Mouse (Mus musculus): ENCODE results near the gene Mdga1.
"Not testable (repeated sequence)": the region's sequence is repeated elsewhere in the genome, so short reads cannot be mapped to it uniquely, and the experiment has no call there.

Gene Mdga1

GRCm38 (mm10) chr17:29796086-29796485 lies 173.8 kb downstream of the Mdga1 start:
- DNase-seq = peak; percentile 22 to 52

DNA sequence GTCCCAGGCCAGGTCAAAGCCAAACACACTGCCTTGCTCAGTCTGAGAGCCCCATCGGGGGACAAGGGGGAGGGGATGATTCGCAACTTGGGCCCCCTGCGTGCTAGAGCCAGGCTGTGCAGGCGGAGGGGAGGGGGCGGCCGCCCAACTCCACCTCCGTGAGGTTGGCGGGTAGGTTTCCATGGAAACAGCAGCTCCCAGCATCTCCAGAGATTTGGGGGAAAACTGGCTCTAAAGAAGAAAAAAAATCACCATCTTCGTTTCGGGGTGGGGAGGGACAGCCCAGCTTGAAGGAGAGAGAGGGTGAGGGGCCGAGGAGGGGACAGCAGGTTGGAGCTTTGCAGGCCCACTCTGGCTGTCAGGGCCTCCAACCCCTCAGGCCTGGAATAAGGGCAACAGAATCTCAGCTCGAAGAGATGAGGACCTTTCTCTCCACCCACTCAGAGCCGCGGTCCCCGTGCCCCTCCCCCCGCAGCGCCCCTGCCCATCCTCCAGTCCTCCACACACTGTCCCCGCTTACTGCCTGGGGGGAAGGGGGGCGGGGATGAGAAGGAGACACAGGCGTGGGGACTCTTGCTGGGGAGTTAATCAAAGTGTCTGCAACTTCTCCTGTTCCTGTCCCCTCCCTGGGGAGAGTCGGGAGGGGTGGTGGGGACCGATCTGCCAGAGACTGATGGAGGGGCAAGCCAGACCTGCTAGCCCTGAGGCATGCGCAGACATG lies 174.7 kb downstream of the Mdga1 start:
- no peak for DNase-seq

DNA sequence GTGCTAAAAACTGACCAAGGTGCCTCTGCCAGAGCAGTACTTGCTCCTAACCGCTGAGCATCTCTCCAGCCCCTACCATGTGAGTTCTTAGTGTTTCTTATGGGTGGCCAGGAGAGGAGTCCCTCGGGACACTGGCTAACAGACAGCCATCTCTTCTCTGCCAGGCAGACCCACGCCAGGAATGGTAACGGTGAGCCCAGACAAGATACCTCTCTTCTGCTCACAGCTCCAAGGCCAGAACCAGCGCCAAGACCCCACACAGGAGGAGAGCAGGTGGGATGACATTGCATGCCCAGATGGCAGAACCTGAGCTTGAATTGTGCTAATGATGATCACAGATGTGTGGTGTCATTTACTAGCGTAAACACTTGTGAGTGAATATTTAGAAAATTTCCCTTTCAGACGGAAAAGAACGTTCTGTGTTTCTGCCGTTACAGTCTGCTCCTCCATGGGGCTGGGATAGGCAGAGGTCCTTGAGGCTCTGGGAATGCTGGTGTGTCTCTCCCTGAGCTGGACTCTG lies 178.3 kb downstream of the Mdga1 start:
- DNase-seq = no peak

DNA sequence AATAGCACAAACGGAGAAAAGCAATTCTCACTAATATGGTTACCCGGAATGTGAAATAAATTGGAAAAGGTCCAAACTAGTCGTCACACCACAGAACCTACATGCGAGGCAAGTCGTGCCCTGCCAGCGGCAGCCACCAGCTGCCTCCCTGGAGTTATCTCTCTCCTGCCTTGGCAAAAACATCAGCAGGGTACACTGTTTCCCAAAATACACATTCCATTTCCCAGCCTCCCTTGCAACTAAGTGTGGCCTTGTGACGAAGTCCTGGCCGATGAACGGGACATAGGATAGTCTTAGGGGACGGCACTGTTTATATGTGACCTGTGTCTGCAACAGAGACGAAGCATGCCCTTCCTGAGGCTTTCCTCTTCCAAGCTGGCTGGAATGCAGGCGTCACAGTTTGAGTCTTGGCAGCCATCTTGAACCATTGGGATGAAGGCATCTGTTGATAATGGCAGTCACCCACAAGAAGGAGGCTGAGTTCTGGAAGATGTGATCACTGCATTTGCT lies 179.6 kb downstream of the Mdga1 start:
- DNase-seq = no peak

GRCm38 (mm10) chr17:29789715-29790114 lies 180.2 kb downstream of the Mdga1 start:
- DNase-seq = no peak

DNA sequence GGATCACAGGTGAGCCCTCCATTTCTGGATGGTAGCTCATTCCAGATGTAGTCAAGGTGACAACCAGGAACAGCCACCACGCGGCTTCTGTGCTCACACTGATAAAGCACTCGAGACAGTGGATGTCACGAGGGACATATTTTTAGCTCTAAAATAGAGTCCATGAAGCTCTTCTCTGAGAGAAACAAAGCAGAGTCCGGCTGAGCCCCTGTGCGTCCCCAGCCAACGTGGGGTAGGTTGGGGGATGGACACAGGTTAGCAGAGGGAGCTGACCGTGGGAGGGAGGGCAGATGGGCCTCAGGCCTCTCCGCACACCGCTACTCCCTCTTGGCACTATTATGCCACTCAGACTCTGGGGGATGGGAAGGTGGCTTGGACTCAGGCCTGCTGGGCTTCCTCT lies 181.3 kb downstream of the Mdga1 start:
- no peak for DNase-seq

DNA sequence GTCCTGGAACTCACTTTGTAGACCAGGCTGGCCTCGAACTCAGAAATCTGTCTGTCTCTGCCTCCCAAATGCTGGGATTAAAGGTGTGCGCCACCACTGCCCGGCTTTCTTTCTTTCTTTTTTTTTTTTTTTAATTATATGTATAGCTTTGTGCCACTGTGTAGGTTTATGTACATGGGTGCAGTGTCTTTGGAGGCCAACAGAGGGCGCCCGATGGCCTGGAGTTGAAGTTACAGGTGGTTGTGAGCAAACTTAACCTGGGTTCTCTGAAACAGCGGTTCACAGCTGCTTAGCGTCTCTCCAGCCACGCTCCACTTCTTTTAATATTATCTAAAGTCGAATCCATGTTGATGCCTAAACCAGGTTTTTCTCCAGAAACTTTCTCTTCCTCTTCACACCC lies 185.1 kb downstream of the Mdga1 start:
- DNase-seq = no peak

DNA sequence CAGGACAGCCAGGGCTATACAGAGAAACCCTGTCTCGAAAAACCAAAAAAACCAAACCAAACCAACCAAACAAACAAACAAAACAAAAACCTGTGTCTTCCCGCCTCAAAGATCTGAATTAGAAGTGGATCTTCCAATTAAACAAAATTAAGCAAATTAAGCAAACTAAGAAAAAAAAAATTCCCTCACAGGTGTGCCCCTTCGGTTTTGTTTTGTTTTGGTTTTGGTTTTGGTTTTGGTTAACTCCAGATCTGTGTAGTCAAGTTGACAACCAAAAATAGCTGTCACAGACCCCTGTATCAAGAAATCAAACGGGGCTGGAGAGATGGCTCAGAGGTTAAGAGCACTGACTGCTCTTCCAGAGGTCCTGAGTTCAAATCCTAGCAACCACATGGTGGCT lies 188.4 kb downstream of the Mdga1 start:
- not testable (repeated sequence) for DNase-seq

GRCm38 (mm10) chr17:29778021-29778420 lies 191.9 kb downstream of the Mdga1 start:
- no peak for DNase-seq

Measured in kidney, adult 8-10 months (tissue).